Comparison of ENCODE assay signal across 22 mouse cellular contexts in genomic region chr5:143647412-143647811, GRCm38 (mm10). TPM values are rescaled to one million over a fixed set of nuclear protein-coding genes. Genes with fewer than 3 reads are reported as not detected.
A peak's percentile ranks its signal among the peaks of the same experiment; 100 is the strongest.
DNase-seq lines count a peak whose midpoint lies in the region; ATAC-seq and TF ChIP-seq lines count a peak whose summit lies in the region.
"Had no signal": no experiment of that assay in that cellular context is flagged by ENCODE, and none has a peak within 500 bp of the region (broad histone marks: within the 10 kb centered on the region; RNA-seq: fewer than 3 reads in every experiment).

No protein-coding gene starts in this region.

- TF ChIP-seq POLR2A in bone marrow, adult 2 months (IDR thresholded peaks at IDR 0.05; ENCODE audit: borderline replicate concordance, control insufficient read depth, low read depth, low read length): no peak

- H3K36me3 ChIP-seq in liver, embryonic 14.5 days (replicated peaks; ENCODE audit: control insufficient read depth, insufficient read depth, low read depth): peaks cover 3% of the 10 kb centered on the region
- H3K36me3 ChIP-seq: intestine, embryonic 15.5 days; midbrain, embryonic 15.5 days had no signal

- H3K4me3 ChIP-seq in bone marrow, adult 2 months (replicated peaks; ENCODE audit: control insufficient read depth, low read depth, low read length): no peak overlapping the region
- no peak overlapping the region for H3K4me3 ChIP-seq in liver, embryonic 14.5 days (ENCODE audit: insufficient read depth in 1 of 2, low read depth in 2 of 2, low read length in 2 of 2)
- H3K4me3 ChIP-seq: embryonic facial prominence, embryonic 13.5 days; forebrain, embryonic 13.5 days; hindbrain, embryonic 10.5 days; intestine, embryonic 15.5 days; midbrain, embryonic 15.5 days had no signal

- peak overlapping the region; percentile 47 for H3K9ac ChIP-seq in liver, embryonic 14.5 days (replicated peaks)
- H3K9ac ChIP-seq: embryonic facial prominence, embryonic 13.5 days; forebrain, embryonic 13.5 days; intestine, embryonic 15.5 days; midbrain, embryonic 15.5 days had no signal

- H3K4me2 ChIP-seq in liver, embryonic 14.5 days (ENCODE audit: low read depth): peak overlapping the region; percentile 39
- H3K4me2 ChIP-seq: embryonic facial prominence, embryonic 13.5 days; forebrain, embryonic 13.5 days; intestine, embryonic 15.5 days; midbrain, embryonic 15.5 days had no signal

- no peaks in the 10 kb centered on the region for H3K27me3 ChIP-seq in liver, embryonic 14.5 days (ENCODE audit: control insufficient read depth, insufficient read depth, low read length)
- H3K27me3 ChIP-seq: embryonic facial prominence, embryonic 13.5 days; forebrain, embryonic 13.5 days; intestine, embryonic 15.5 days; midbrain, embryonic 15.5 days had no signal

- TF ChIP-seq EP300 in liver, embryonic 14.5 days (IDR thresholded peaks at IDR 0.05; ENCODE audit: low read depth): no peak

- no peaks in the 10 kb centered on the region; the same call in none of the 2 replicates for H3K9me3 ChIP-seq in liver, embryonic 14.5 days (ENCODE audit: control insufficient read depth, low read length)
- H3K9me3 ChIP-seq: embryonic facial prominence, embryonic 13.5 days; forebrain, embryonic 13.5 days; hindbrain, embryonic 10.5 days; intestine, embryonic 15.5 days; midbrain, embryonic 15.5 days had no signal

- H3K4me1 ChIP-seq in bone marrow, adult 2 months (ENCODE audit: control insufficient read depth, insufficient read depth, low read length): peaks cover 2% of the 10 kb centered on the region; the same call in 1 of the 2 replicates
- H3K4me1 ChIP-seq in liver, embryonic 14.5 days (replicated peaks; ENCODE audit: control insufficient read depth in 2 of 2, insufficient read depth in 2 of 2, low read length in 1 of 2): peaks cover 45 to 46% of the 10 kb centered on the region in 2 experiments
- H3K4me1 ChIP-seq: midbrain, embryonic 15.5 days had no signal

- 64% methylated on average over 2 of the region's 2 CpGs for WGBS in bone marrow, adult 2 months
- WGBS in liver, embryonic 14.5 days (ENCODE audit: insufficient replicate concordance): 41% methylated on average over 2 of the region's 2 CpGs

- H3K27ac ChIP-seq in bone marrow, adult 2 months (ENCODE audit: control insufficient read depth, insufficient read depth, low read depth, low read length, poor library complexity): peak overlapping the region; percentile 71
- peak overlapping the region; percentile 80 for H3K27ac ChIP-seq in liver, embryonic 14.5 days
- H3K27ac ChIP-seq: embryonic facial prominence, embryonic 13.5 days; forebrain, embryonic 13.5 days; hindbrain, embryonic 10.5 days; hindbrain, postnatal 0 days; intestine, embryonic 15.5 days; midbrain, embryonic 15.5 days had no signal

- ATAC-seq in erythroid progenitor cell, adult 5-6 weeks (replicated peaks; ENCODE audit: low FRiP score, poor library complexity, severe bottlenecking): peak; percentile 70
- peak; percentile 68 for ATAC-seq in liver, embryonic 14.5 days (ENCODE audit: insufficient read depth)
- peak; percentile 59 for ATAC-seq in megakaryocyte-erythroid progenitor cell, adult 5-6 weeks (replicated peaks; ENCODE audit: low FRiP score, low TSS enrichment, poor library complexity, severe bottlenecking)
- ATAC-seq: CD4-positive, CD25-positive, alpha-beta regulatory T cell, adult 4 months; forebrain, embryonic 13.5 days; hindbrain, postnatal 0 days; intestine, embryonic 15.5 days; midbrain, embryonic 15.5 days had no signal

- DNase-seq in liver, embryonic 14.5 days (ENCODE audit: low read depth in 3 of 3, low spot score in 3 of 3): no peak
- DNase-seq in right cerebral cortex, adult 2 months (ENCODE audit: low spot score in 2 of 2): no peak
- no peak for DNase-seq in adrenal gland, adult 2 months
- DNase-seq in layer of hippocampus, adult 8-10 months (ENCODE audit: low spot score in 2 of 2): no peak
- DNase-seq: cerebellum, adult 11 months; cerebellum, adult 9-10 months; gastrocnemius, postnatal 14 days; heart, postnatal 14 days; kidney, adult 9 months; kidney, postnatal 10 days; lung, postnatal 4 days; thymus, postnatal 4 days had no signal

- no peak for TF ChIP-seq CTCF in bone marrow, adult 2 months (IDR thresholded peaks at IDR 0.05; ENCODE audit: control insufficient read depth, insufficient read depth, low read length)
- no peak for TF ChIP-seq CTCF in liver, embryonic 14.5 days (IDR thresholded peaks at IDR 0.05; ENCODE audit: low read depth)

RNA-seq across cellular contexts. Expression of gene Cyth3, which starts 25.2 kb away (rescaled TPM):
- polyA plus RNA-seq in bone marrow, adult 2 months (2011; ENCODE audit: insufficient read depth, insufficient read length, low replicate concordance, missing spikeins): 19.7 and 20.4 TPM in 2 replicates
- total RNA-seq in erythroid progenitor cell, adult 5-6 weeks (2015; ENCODE audit: low replicate concordance): 42.2 and 63.7 TPM in 2 replicates
- total RNA-seq in erythroid progenitor cell, adult 5-6 weeks (2017; ENCODE audit: low replicate concordance): 53.3 and 72.6 TPM in 2 replicates
- polyA plus RNA-seq in liver, embryonic 14.5 days (2012; rRNA removed): 20.7 and 24.1 TPM in 2 replicates
- 28.1 and 33.5 TPM in 2 replicates for polyA plus RNA-seq in liver, embryonic 14.5 days (2014; fragmentation: Nextera tagmentation; extraction: Ambion mirVana)
- total RNA-seq in megakaryocyte-erythroid progenitor cell, adult 5-6 weeks (2014; fragmentation: Nextera tagmentation): 117 and 124 TPM in 2 replicates
- total RNA-seq in megakaryocyte-erythroid progenitor cell, adult 5-6 weeks (2017): 81.7 and 94.7 TPM in 2 replicates
- total RNA-seq in adrenal gland, adult 2 months (2021): 100 to 1,000 TPM; 119 to 164 TPM
- 61.7 and 78.7 TPM in 2 replicates for polyA plus RNA-seq in adrenal gland, adult 2 months (2012; rRNA removed)
- 10 to 100 TPM; 37.1 to 44.8 (median 39.0) TPM for total RNA-seq in layer of hippocampus, adult 8-10 months (2022)
